Mouse (Mus musculus) forebrain, embryonic 11.5 days (tissue): ENCODE measurements around the gene Helq. TPM values are rescaled to one million over a fixed set of nuclear protein-coding genes. Genes with fewer than 3 reads are reported as not detected.
A peak's percentile ranks its signal among the peaks of the same experiment; 100 is the strongest.

Experiments used
- ATAC-seq: fragments of 200-750 bp; cut with Nextera tagmentation; replicated peaks from 2 replicates; pipeline ENCODE4 v1.8.0; 2017; ENCODE audit warnings: moderate TSS enrichment; ENCODE audit not compliant: low FRiP score
- DNase-seq: peaks from one replicate; pipeline ENCODE4 v3.0.0-alpha.2; 2017; ENCODE audit warnings: low spot score
- H3K27ac ChIP-seq: fragments of 300-500 bp; sonication (generic); 2 replicates; pipeline ENCODE4 v1.5.1; 2014; ENCODE audit warnings: low read depth, low read length
- H3K27me3 ChIP-seq: fragments of 300-500 bp; sonication (generic); 2 replicates; pipeline ENCODE4 v1.6.1; 2014; ENCODE audit warnings: mild to moderate bottlenecking, low read length, mixed read lengths; ENCODE audit not compliant: control insufficient read depth, insufficient read depth
- H3K36me3 ChIP-seq: fragments of 300-500 bp; sonication (generic); 2 replicates; pipeline ENCODE4 v1.6.1; 2014; ENCODE audit warnings: mild to moderate bottlenecking, low read length, moderate library complexity, mixed read lengths; ENCODE audit not compliant: control insufficient read depth, insufficient read depth
- H3K4me1 ChIP-seq: fragments of 300-500 bp; sonication (generic); replicated peaks from 2 replicates; pipeline ENCODE4 v1.6.1; 2014; ENCODE audit warnings: low read length, mixed read lengths; ENCODE audit not compliant: control insufficient read depth, insufficient read depth
- H3K4me2 ChIP-seq: fragments of 300-500 bp; sonication (generic); 2 replicates; pipeline ENCODE4 v1.6.1; 2014; ENCODE audit warnings: low read depth, mild to moderate bottlenecking, low read length, moderate library complexity, mixed read lengths; ENCODE audit not compliant: severe bottlenecking
- H3K4me3 ChIP-seq: fragments of 300-500 bp; sonication (generic); 2 replicates; pipeline ENCODE4 v1.5.1; 2014; ENCODE audit warnings: low read depth, low read length
- H3K9ac ChIP-seq: fragments of 300-500 bp; sonication (generic); 2 replicates; pipeline ENCODE4 v1.6.1; 2014; ENCODE audit warnings: low read length
- H3K9me3 ChIP-seq: fragments of 300-500 bp; sonication (generic); 2 replicates; pipeline ENCODE4 v1.6.1; 2016; ENCODE audit warnings: low read length, mixed read lengths; ENCODE audit not compliant: control insufficient read depth
- WGBS: fragments of 180-500 bp; shearing (Covaris S2); extraction: QIAGEN DNeasy Blood & Tissue Kit; methylation state at CpG from one replicate; pipeline ENCODE4 v1.1.7; 2014; 5-methylcytosine and 5-hydroxymethylcytosine counted together
- polyA plus RNA-seq: library from polyadenylated mRNA; unstranded; fragments of >200 nt; fragmentation: Nextera tagmentation; extraction: Ambion mirVana; gene quantifications from 2 replicates; pipeline ENCODE4 v1.2.1, GENCODE M21; 2014

The Helq gene
- polyA plus RNA-seq, 1 experiment from 2014 or later = 34.8 TPM

GRCm38 (mm10) chr5:100819568-100820480, 21.4 kb upstream of the Helq start:
- ATAC-seq (no peak), DNase-seq (no peak)
- Histone ChIP-seq H3K4me2 (peak overlapping the region; percentile 89), H3K9ac (peak overlapping the region; percentile 98), H3K4me3 (peak overlapping the region; percentile 81), H3K27me3 (no peaks in the 10 kb centered on the region), H3K27ac (no peak overlapping the region; the same call in 1 of the 2 replicates), H3K4me1 (no peaks in the 10 kb centered on the region), H3K36me3 (no peaks in the 10 kb centered on the region; the same call in 1 of the 2 replicates), H3K9me3 (no peaks in the 10 kb centered on the region)
- 33% methylated on average over 16 of the region's 16 CpGs for WGBS

DNA sequence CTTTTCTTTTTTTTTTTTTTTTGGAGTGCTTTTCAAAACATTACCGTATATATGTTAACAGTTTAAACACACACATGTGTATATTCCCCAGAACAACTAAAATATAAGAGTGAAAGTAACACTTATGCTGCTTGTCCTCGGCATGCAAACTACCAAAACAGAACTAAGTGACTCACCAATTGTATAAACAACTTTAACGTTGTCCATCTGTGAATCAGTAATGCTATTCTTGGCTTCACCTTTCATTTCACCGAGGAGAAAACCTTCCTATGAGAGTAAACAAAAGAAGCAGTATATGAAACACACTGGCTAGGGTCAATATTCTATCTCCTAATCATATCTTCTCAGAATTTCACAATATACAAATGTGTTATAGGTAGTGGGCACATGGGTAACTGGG, 19.9 kb upstream of the Helq start:
- Histone ChIP-seq H3K4me1 (no peaks in the 10 kb centered on the region), H3K9me3 (no peaks in the 10 kb centered on the region), H3K27ac (no peak overlapping the region), H3K4me3 (no peak overlapping the region), H3K9ac (no peak overlapping the region), H3K27me3 (no peaks in the 10 kb centered on the region), H3K36me3 (no peaks in the 10 kb centered on the region; the same call in 1 of the 2 replicates), H3K4me2 (no peak overlapping the region)
- WGBS = 90% methylated on average over 4 of the region's 4 CpGs
- no peak for ATAC-seq
- no peak for DNase-seq

DNA sequence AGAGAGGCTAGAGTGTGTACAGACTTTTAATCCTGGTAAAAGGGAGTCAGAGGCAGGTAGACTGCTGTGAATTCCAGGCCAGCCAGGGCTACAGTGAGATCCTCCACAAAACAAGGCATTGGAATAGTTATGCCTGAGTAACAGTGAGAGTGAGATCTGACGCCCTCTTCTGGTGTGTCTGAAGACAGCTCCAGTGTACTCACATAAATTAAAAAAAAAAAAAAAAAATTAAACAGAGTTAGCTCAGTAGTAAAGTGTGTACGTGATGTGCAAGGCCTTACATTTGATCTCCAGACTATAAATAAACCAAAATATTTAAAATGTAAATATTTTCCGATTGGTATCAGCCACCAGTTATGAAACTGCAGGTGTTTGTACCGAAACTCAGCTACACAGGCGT, 4.3 kb downstream of the Helq start:
- Histone ChIP-seq H3K27ac (no peak overlapping the region), H3K4me3 (no peak overlapping the region), H3K9ac (no peak overlapping the region), H3K27me3 (no peaks in the 10 kb centered on the region), H3K36me3 (no peaks in the 10 kb centered on the region; the same call in 1 of the 2 replicates), H3K4me1 (0 out of 2 replicates have a peak, but pooled peaks cover 5% of the 10 kb centered on the region), H3K4me2 (no peak overlapping the region), H3K9me3 (no peaks in the 10 kb centered on the region)
- ATAC-seq = no peak
- no peak for DNase-seq
- 83% methylated on average over 5 of the region's 5 CpGs for WGBS

DNA sequence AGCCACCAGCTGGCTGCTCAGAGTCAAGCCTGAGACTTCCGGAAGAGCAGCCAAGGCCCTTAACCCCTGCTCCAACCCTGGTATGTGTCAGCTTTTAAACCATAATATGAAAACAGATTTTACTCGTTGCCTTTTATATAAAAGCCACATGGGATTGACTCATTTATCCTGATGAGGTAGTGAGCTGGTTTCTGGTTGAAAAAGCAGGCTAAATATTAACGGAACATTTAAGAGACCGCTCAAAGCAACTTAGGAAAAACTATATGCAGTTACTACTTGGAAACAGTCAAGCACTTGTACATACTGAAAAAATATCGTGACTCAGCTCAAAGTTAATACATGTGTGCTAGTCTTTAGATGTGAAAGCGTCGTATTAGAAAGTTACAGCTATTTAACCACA, 6.1 kb downstream of the Helq start:
- no peaks in the 10 kb centered on the region for H3K27me3 ChIP-seq
- no peaks in the 10 kb centered on the region for H3K9me3 ChIP-seq
- DNase-seq (no peak), ATAC-seq (no peak)
- WGBS = 93% methylated on average over 7 of the region's 7 CpGs
- H3K27ac ChIP-seq = no peak overlapping the region
- H3K4me1 ChIP-seq = 0 out of 2 replicates have a peak, but pooled peaks cover under 1% of the 10 kb centered on the region
- H3K36me3 ChIP-seq = no peaks in the 10 kb centered on the region; the same call in 1 of the 2 replicates
- no peak overlapping the region for H3K4me2 ChIP-seq
- no peak overlapping the region for H3K4me3 ChIP-seq
- no peak overlapping the region for H3K9ac ChIP-seq

GRCm38 (mm10) chr5:100787527-100787926, 10.9 kb downstream of the Helq start:
- DNase-seq (no peak), ATAC-seq (no peak)
- H3K4me3 ChIP-seq = no peak overlapping the region
- H3K27ac ChIP-seq = no peak overlapping the region
- no peaks in the 10 kb centered on the region for H3K4me1 ChIP-seq
- H3K36me3 ChIP-seq = no peaks in the 10 kb centered on the region; the same call in 1 of the 2 replicates
- H3K9ac ChIP-seq = no peak overlapping the region
- WGBS = 93% methylated on average over 9 of the region's 9 CpGs
- no peaks in the 10 kb centered on the region for H3K9me3 ChIP-seq
- H3K27me3 ChIP-seq = no peaks in the 10 kb centered on the region
- no peak overlapping the region for H3K4me2 ChIP-seq

DNA sequence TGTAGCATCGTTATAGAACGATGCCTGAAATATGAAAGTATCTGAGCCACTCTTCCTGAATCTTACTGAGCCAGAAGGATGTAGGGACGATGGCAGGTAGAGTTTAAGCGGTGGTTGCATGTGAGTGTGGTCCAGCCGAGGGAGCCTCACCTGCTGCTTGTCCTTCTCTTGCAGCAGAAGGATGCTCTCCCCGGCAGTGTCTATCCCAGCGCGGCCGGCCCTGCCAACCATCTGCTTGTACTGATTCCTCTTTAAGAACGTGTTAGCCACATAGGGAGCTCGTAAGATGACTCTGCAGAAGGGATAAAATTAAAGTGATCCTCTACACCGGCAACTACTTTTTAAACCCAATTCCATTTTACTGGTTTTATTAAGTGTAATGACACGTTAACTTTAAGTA, 19.4 kb downstream of the Helq start:
- peaks cover 2% of the 10 kb centered on the region; the same call in 1 of the 2 replicates for H3K36me3 ChIP-seq
- ATAC-seq (no peak), DNase-seq (no peak)
- 95% methylated on average over 13 of the region's 13 CpGs for WGBS
- H3K9me3 ChIP-seq = no peaks in the 10 kb centered on the region
- no peak overlapping the region for H3K4me2 ChIP-seq
- no peak overlapping the region for H3K27ac ChIP-seq
- H3K4me1 ChIP-seq = no peaks in the 10 kb centered on the region
- no peak overlapping the region for H3K9ac ChIP-seq
- H3K4me3 ChIP-seq = no peak overlapping the region
- H3K27me3 ChIP-seq = no peaks in the 10 kb centered on the region

DNA sequence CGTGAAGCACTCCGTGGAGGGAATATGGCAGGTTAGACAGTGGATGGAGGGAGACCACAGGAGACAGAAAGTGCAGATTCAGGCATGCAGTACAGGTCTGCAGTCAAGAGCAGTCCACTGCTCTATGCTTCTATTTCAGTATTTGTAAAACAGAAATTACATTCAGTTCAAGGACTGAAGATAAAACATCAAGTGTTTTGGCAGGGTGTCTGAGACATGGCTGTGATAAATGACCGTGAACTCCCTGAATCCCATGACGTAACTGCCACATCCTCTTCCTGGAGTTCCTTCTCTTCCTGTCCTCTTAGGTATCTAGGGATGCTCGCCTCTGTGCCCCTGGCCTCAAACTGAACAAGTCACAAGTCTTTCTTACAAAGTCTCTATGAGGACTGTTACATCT, 21.5 kb downstream of the Helq start:
- H3K36me3 ChIP-seq = peaks cover 2% of the 10 kb centered on the region; the same call in 1 of the 2 replicates
- H3K9ac ChIP-seq = no peak overlapping the region
- WGBS = 91% methylated on average over 5 of the region's 5 CpGs
- no peak overlapping the region for H3K4me3 ChIP-seq
- H3K4me2 ChIP-seq = no peak overlapping the region
- no peaks in the 10 kb centered on the region for H3K4me1 ChIP-seq
- no peaks in the 10 kb centered on the region for H3K27me3 ChIP-seq
- ATAC-seq (no peak), DNase-seq (no peak)
- H3K9me3 ChIP-seq = no peaks in the 10 kb centered on the region
- no peak overlapping the region for H3K27ac ChIP-seq

DNA sequence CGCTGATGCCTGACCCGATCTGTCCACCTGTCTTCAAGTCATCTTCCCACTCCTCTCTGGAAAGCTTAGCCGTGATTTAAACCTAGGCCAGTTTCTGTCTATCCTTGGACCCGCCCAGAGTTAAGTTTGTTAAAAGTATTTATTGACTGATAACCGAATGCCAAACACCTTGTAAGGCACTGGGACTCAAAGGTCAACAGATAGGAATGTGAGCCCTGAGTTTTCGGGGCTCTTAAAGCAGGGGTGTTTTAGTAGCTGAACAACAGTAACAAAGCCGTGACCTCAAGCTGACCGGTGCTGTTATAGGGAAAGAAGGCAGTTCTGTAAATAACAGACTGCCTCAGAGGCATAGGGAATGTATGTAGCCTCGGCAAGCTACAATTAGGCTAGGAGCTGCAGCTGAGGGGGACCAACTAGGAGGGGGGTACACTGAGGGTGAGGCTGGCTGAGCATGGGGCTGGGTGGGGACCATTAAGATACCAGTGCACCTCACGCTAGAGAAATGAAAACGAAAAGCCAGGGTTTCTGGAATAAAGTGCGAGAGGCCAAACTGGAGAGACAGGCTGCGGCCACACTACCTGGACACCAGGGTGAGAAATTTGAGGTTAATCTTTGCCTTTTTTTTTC, 22.5 kb downstream of the Helq start:
- Histone ChIP-seq H3K36me3 (peaks cover 4% of the 10 kb centered on the region; the same call in 1 of the 2 replicates), H3K4me2 (no peak overlapping the region), H3K27me3 (no peaks in the 10 kb centered on the region), H3K4me1 (no peaks in the 10 kb centered on the region), H3K4me3 (no peak overlapping the region), H3K9ac (no peak overlapping the region), H3K27ac (no peak overlapping the region), H3K9me3 (no peaks in the 10 kb centered on the region)
- WGBS = 91% methylated on average over 13 of the region's 13 CpGs
- DNase-seq = no peak
- no peak for ATAC-seq
